Mouse (Mus musculus): Measurements from ENCODE around the gene Pqbp1.
A peak's percentile ranks its signal among the peaks of the same experiment; 100 is the strongest.

The Pqbp1 gene

GRCm38 (mm10) chrX:7878495-7878894 lies 20.6 kb downstream of the Pqbp1 start:
- peak; percentile 34 for DNase-seq (ENCODE audit: low spot score)

GRCm38 (mm10) chrX:7878007-7878419 lies 21.1 kb downstream of the Pqbp1 start, which contains the start of gene Pim2:
Pim2 (plus strand) TSS chrX:7878262.
- DNase-seq (ENCODE audit: low spot score): peak; percentile 89

- DNase-seq (ENCODE audit: low spot score): no peak
Measured at GRCm38 (mm10) chrX:7869826-7870225, 29.2 kb downstream of the Pqbp1 start.

DNA sequence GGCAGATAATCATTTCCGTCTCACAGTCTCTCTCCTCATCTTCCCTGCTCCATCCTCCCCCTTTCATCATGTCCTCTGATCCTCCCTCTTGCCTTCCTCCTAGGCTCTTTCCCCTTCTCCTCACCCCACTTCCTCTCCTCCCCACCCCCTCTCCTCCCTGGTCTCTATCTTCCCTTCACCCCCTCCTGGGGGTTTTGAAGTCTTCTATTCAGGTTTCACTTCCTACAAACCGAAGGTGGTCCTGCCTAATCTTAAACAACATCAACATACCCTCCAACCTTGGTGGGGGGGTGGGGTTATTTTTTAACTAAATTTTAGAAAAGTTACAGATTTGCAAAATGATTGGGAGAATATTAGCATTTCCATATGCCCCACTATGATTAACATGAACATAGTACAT lies 30.6 kb downstream of the Pqbp1 start:
- no peak for DNase-seq (ENCODE audit: low spot score)

DNA sequence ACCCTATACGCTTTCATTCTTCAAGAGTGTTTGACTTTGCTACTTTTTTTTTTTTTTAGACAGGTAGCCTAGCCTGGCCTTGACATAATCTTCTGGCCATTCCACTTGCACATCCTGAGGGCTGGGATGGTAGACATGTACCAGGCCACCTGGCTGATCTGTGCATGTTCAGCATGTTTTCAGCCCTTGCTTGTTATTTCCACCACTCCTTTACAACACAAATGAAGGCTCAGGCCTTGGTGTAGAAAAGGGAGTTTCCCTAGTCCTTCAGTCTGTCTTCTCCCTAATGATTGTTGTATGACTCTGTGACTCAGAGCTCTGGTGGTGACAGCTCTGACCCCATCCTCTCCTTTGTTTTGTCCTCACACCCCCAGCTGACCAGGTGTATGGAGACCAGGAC lies 31.9 kb downstream of the Pqbp1 start:
- no peak for DNase-seq (ENCODE audit: low spot score)

- DNase-seq (ENCODE audit: low spot score): no peak
Measured at GRCm38 (mm10) chrX:7865786-7866185, 33.3 kb downstream of the Pqbp1 start.

DNA sequence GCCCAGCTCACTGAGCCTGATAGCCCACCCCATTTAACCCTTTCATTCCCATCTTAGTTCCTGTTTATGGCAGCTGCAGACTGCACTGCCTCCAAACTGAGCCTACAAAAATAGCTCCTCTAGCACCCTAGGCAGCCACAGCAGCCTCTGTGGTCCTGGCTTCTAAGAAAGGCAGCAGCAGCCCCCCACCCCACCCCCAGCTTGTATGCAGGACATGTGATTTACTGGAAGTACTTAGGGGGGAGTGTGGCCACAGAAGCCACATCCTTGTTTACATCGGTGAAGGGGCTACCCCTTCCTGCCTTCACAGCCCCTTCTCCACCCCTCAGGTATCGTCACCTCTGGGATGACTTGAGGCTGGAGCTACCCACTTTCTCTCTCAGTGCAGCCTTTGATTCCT lies 33.7 kb downstream of the Pqbp1 start:
- no peak for DNase-seq (ENCODE audit: low spot score)

- no peak for DNase-seq (ENCODE audit: low spot score)
Measured at GRCm38 (mm10) chrX:7864551-7864950, 34.5 kb downstream of the Pqbp1 start.

DNA sequence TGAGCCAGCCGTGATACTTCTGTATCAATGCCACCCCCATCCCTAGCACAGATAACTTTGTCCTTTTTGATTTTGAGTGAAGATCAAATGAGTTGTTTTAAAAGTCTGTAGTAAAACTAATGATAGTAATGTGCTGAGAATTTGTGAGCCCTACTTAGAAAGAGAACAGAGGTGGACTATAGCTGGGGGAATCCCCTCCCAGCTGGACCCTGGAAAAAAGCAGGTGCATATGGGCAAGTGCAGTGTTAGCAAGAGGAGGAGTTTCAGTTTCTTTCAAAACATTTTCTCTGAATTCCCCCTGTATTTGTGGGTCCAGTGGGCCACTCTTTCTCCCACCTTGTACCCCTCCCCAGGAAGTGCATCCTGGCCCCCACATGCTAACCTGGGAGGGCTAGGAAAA lies 35.9 kb downstream of the Pqbp1 start:
- DNase-seq (ENCODE audit: low spot score): no peak

DNA sequence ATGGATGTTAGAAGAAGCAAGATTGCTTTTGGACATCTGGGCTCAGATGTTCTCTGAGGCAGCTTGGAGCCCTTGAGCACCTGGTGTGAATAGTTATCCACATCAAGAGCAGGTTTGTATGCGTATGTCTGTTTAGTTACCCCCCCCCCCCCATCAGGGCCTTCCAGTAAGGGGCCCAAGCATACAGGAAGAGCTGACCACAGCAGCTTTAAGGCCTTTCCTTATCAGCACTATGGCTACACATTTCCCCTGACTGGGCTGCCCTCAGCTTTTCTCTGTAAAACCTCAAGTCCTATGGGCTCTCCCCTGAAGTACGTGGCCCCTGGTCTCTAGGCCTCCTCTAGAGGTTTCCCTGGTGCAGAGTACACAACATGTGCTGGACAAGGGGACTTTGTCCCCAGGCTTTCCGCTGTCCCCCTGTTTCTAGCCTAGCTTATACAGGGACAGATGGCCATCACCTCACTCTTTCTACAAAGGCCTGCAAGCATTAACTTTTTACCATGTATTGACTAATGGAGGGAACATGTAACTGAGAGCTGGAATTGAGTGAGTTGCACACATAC lies 39.8 kb downstream of the Pqbp1 start:
- DNase-seq (ENCODE audit: low spot score): no peak

GRCm38 (mm10) chrX:7854578-7854977 lies 44.5 kb downstream of the Pqbp1 start:
- peak; percentile 62 for DNase-seq (ENCODE audit: low spot score)

DNA sequence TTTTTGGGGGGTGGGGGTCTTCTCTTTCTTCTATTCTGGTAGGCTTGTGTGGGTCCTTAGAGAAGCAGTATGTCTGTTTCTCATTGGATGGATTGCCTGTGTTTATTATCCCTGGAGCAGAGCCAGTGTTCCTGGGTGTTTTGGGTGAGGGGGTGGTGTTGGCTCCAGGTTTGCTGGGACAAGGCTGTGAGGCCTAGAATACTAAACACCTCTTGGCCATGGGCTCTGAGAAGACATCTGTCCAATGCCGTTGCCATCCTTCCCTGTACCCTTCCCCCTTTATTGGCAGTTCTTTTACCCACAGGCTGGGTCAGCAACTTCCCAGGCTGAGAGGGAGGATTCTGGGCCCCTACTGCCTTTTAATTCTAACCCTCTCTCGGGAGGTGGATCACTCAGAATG lies 51.2 kb downstream of the Pqbp1 start:
- DNase-seq (ENCODE audit: low spot score): no peak

Measured in MN1 (cell line).